Mouse (Mus musculus): ENCODE measurements around the gene Scel.

GRCm38 (mm10) chr14:103541679-103542078 is 28.5 kb downstream of the Scel start:
- TF ChIP-seq CTCF (IDR thresholded peaks at IDR 0.05; ENCODE audit: borderline replicate concordance, control insufficient read depth, extremely low read depth, insufficient read depth, low read length, poor library complexity) = no peak
- TF ChIP-seq POLR2A (IDR thresholded peaks at IDR 0.05; ENCODE audit: control insufficient read depth, extremely low read depth, insufficient read depth, low read length, poor library complexity) = no peak

Measured in thymus, adult 2 months (tissue).